Mouse (Mus musculus) heart, adult 2 months (tissue): ENCODE results near the gene Dcaf11. TPM values are rescaled to one million over a fixed set of nuclear protein-coding genes. Genes with fewer than 3 reads are reported as not detected.

Source experiments
- DNase-seq, 2 experiments: peaks; one replicate each; pipeline ENCODE4 v3.0.0; 2021
- H3K27ac ChIP-seq: fragments of 200-600 bp; 2 replicates; pipeline ENCODE4 v1.8.1; 2022
- H3K27me3 ChIP-seq: fragments of 200-500 bp; 2 replicates; pipeline ENCODE4 v1.6.1; 2012; ENCODE audit warnings: mild to moderate bottlenecking, low read length, inconsistent platforms, mixed read lengths; ENCODE audit not compliant: control insufficient read depth, insufficient read depth
- H3K36me3 ChIP-seq: fragments of 200-500 bp; 2 replicates; pipeline ENCODE4 v1.6.1; 2012; ENCODE audit warnings: low read length, inconsistent platforms; ENCODE audit not compliant: control insufficient read depth, insufficient read depth
- H3K4me1 ChIP-seq: fragments of 200-500 bp; 2 replicates; pipeline ENCODE4 v1.6.1; 2011; ENCODE audit warnings: low read length; ENCODE audit not compliant: control insufficient read depth, insufficient read depth
- H3K4me3 ChIP-seq: fragments of 200-600 bp; 2 replicates; pipeline ENCODE4 v1.8.1; 2022
- H3K79me2 ChIP-seq: fragments of 200-500 bp; replicated peaks from 2 replicates; pipeline ENCODE4 v1.6.1; 2012; ENCODE audit warnings: mild to moderate bottlenecking, inconsistent platforms, low read length, moderate library complexity, mixed read lengths; ENCODE audit not compliant: control insufficient read depth, insufficient read depth
- H3K9ac ChIP-seq: fragments of 200-500 bp; 2 replicates; pipeline ENCODE4 v1.6.1; 2012; ENCODE audit warnings: low read depth, mild to moderate bottlenecking, control low read depth, inconsistent platforms, low read length, mixed read lengths
- CTCF ChIP-seq: fragments of 200-600 bp; IDR thresholded peaks from 2 replicates; pipeline ENCODE4 v1.8.1; 2022; ENCODE audit warnings: antibody characterized with exemption, mild to moderate bottlenecking, moderate library complexity
- EP300 ChIP-seq: fragments of 200-500 bp; IDR thresholded peaks from 2 replicates; pipeline ENCODE4 v1.6.1; 2011; ENCODE audit warnings: low read depth, low read length, control low read depth; ENCODE audit not compliant: insufficient read depth
- POLR2A ChIP-seq: fragments of 200-500 bp; IDR thresholded peaks from 2 replicates; pipeline ENCODE4 v1.6.1; 2011; ENCODE audit warnings: mild to moderate bottlenecking, low read depth, low read length, control low read depth; ENCODE audit not compliant: insufficient read depth
- WGBS: fragments of 180-500 bp; shearing (Covaris S2); methylation state at CpG from one replicate; pipeline ENCODE4 v1.1.7; 2018; 5-methylcytosine and 5-hydroxymethylcytosine counted together
- intact Hi-C: fragments of 180-260 bp; cut with DNase I; formaldehyde crosslinking; loops from one replicate; pipeline ENCODE4 v1.15.1; 2025
- polyA plus RNA-seq: library from polyadenylated mRNA; depleted of rRNA; stranded (reverse); fragments of >200 nt; gene quantifications from 2 replicates; pipeline ENCODE4 v1.2.3, GENCODE M21; 2012
- total RNA-seq, 2 experiments: library from RNA; stranded (reverse); gene quantifications; 2 replicates each; pipeline ENCODE4 v1.2.3; 2021

Gene Dcaf11
- total and polyA plus RNA-seq, 3 experiments: 136 to 160 (median 151) TPM

GRCm38 (mm10) chr14:55551347-55551746, 8.5 kb upstream of the Dcaf11 start:
- no peak overlapping the region for H3K4me3 ChIP-seq
- no peak overlapping the region for H3K9ac ChIP-seq
- intact Hi-C loops: no loop called here
- no peaks in the 10 kb centered on the region for H3K79me2 ChIP-seq
- no peaks in the 10 kb centered on the region for H3K27me3 ChIP-seq
- H3K4me1 ChIP-seq: no peaks in the 10 kb centered on the region; the same call in 1 of the 2 replicates
- WGBS: 78% methylated on average over 5 of the region's 5 CpGs
- DNase-seq: no peak
- peaks cover 3% of the 10 kb centered on the region; the same call in 1 of the 2 replicates for H3K36me3 ChIP-seq
- TF ChIP-seq EP300 (no peak), CTCF (no peak), POLR2A (no peak)
- no peak overlapping the region for H3K27ac ChIP-seq

GRCm38 (mm10) chr14:55551794-55552193, 8.0 kb upstream of the Dcaf11 start:
- Histone ChIP-seq H3K79me2 (no peaks in the 10 kb centered on the region), H3K9ac (no peak overlapping the region), H3K4me3 (no peak overlapping the region), H3K27me3 (no peaks in the 10 kb centered on the region), H3K4me1 (no peaks in the 10 kb centered on the region; the same call in none of the 2 replicates), H3K27ac (no peak overlapping the region), H3K36me3 (peaks cover 3% of the 10 kb centered on the region; the same call in 1 of the 2 replicates)
- 91% methylated on average over 8 of the region's 8 CpGs for WGBS
- DNase-seq: no peak
- no peak for TF ChIP-seq EP300
- TF ChIP-seq POLR2A: no peak
- no peak for TF ChIP-seq CTCF
- intact Hi-C loops: no loop called here

GRCm38 (mm10) chr14:55554635-55555034, 5.2 kb upstream of the Dcaf11 start:
- TF ChIP-seq CTCF (no peak), EP300 (no peak), POLR2A (no peak)
- DNase-seq: no peak
- no peaks in the 10 kb centered on the region for H3K79me2 ChIP-seq
- H3K4me3 ChIP-seq: no peak overlapping the region
- no peak overlapping the region for H3K27ac ChIP-seq
- no peaks in the 10 kb centered on the region for H3K27me3 ChIP-seq
- intact Hi-C loops: no loop called here
- no peaks in the 10 kb centered on the region for H3K36me3 ChIP-seq
- H3K9ac ChIP-seq: no peak overlapping the region
- no peaks in the 10 kb centered on the region; the same call in 1 of the 2 replicates for H3K4me1 ChIP-seq

- Histone ChIP-seq H3K27ac (no peak overlapping the region), H3K36me3 (no peaks in the 10 kb centered on the region), H3K4me1 (no peaks in the 10 kb centered on the region; the same call in 1 of the 2 replicates), H3K79me2 (no peaks in the 10 kb centered on the region), H3K9ac (no peak overlapping the region), H3K27me3 (no peaks in the 10 kb centered on the region), H3K4me3 (no peak overlapping the region)
- TF ChIP-seq POLR2A (no peak), CTCF (no peak), EP300 (no peak)
- no peak for DNase-seq
- intact Hi-C loops: no loop called here
- 70% methylated on average over 3 of the region's 3 CpGs for WGBS
Measured at GRCm38 (mm10) chr14:55555788-55556187, 4.0 kb upstream of the Dcaf11 start.

- peak; percentile 66; the same call in 1 of the 2 replicates for TF ChIP-seq EP300
- no peak; the same call in none of the 2 replicates for TF ChIP-seq CTCF
- no peaks in the 10 kb centered on the region for H3K79me2 ChIP-seq
- no peaks in the 10 kb centered on the region for H3K36me3 ChIP-seq
- peak overlapping the region; percentile 68 for H3K27ac ChIP-seq
- H3K4me1 ChIP-seq: peaks cover 3% of the 10 kb centered on the region
- no peaks in the 10 kb centered on the region for H3K27me3 ChIP-seq
- peak; percentile 79 to 82 for DNase-seq
- WGBS: 17% methylated on average over 5 of the region's 5 CpGs
- intact Hi-C loops: loop anchor here (1.0 kb wide), 1 partner anchor 60 kb away; no protein-coding TSS in a partner anchor
- no peak overlapping the region for H3K9ac ChIP-seq
- no peak overlapping the region for H3K4me3 ChIP-seq
Measured at GRCm38 (mm10) chr14:55557003-55557402, 2.8 kb upstream of the Dcaf11 start.

GRCm38 (mm10) chr14:55557587-55557986, 2.2 kb upstream of the Dcaf11 start:
- DNase-seq: no peak
- Histone ChIP-seq H3K4me1 (peaks cover 3% of the 10 kb centered on the region), H3K4me3 (no peak overlapping the region), H3K36me3 (no peaks in the 10 kb centered on the region), H3K79me2 (no peaks in the 10 kb centered on the region), H3K27ac (peak overlapping the region; percentile 68), H3K27me3 (no peaks in the 10 kb centered on the region), H3K9ac (no peak overlapping the region)
- WGBS: 79% methylated on average over 3 of the region's 3 CpGs
- intact Hi-C loops: loop anchor here (1.0 kb wide), 1 partner anchor 60 kb away; no protein-coding TSS in a partner anchor
- TF ChIP-seq CTCF: no peak
- no peak for TF ChIP-seq EP300
- TF ChIP-seq POLR2A: no peak
